Mouse (Mus musculus) left cerebral cortex, postnatal 10 days (tissue): ENCODE results near the gene Dazap2. TPM values are rescaled to one million over a fixed set of nuclear protein-coding genes. Genes with fewer than 3 reads are reported as not detected.
"Not testable (repeated sequence)": the region's sequence is repeated elsewhere in the genome, so short reads cannot be mapped to it uniquely, and the experiment has no call there.

ENCODE experiments used
- DNase-seq, 2 experiments: peaks; one replicate each; pipeline ENCODE4 v3.0.0; 2021 to 2022; ENCODE audit warnings: low spot score in 2 of 2, mixed read lengths in 1 of 2; ENCODE audit errors: extremely low spot score in 1 of 2
- intact Hi-C: fragments of 180-260 bp; cut with DNase I; formaldehyde crosslinking; loops from one replicate; pipeline ENCODE4 v1.15.1; 2025
- total RNA-seq, 2 experiments: library from RNA; stranded (reverse); gene quantifications; 2 replicates each; pipeline ENCODE4 v1.2.3; 2021

The Dazap2 gene
- total RNA-seq, 2 experiments from 2014 or later = 75.3 to 76.8 TPM

- no peak for DNase-seq
- intact Hi-C loops = no loop called here
Observed at GRCm38 (mm10) chr15:100600696-100601272, 14.4 kb upstream of the Dazap2 start.

- no peak for DNase-seq
- intact Hi-C loops = no loop called here
Observed at GRCm38 (mm10) chr15:100601669-100602068, 13.5 kb upstream of the Dazap2 start.

- intact Hi-C loops, DNase-seq: not testable (repeated sequence)
Observed at GRCm38 (mm10) chr15:100606677-100607076, 8.5 kb upstream of the Dazap2 start.

GRCm38 (mm10) chr15:100611951-100612350 lies 3.2 kb upstream of the Dazap2 start:
- intact Hi-C loops = loop anchor here (5.0 kb wide), 1 partner anchor 60 kb away; the partner anchor contains the start of gene Tfcp2

GRCm38 (mm10) chr15:100612432-100612831 lies 2.7 kb upstream of the Dazap2 start:
- no peak for DNase-seq
- intact Hi-C loops = loop anchor here (5.0 kb wide), 1 partner anchor 60 kb away; the partner anchor contains the start of gene Tfcp2

More at GRCm38 (mm10) chr15:100611951-100612350, 3.2 kb upstream of the Dazap2 start:
- DNase-seq = no peak

- intact Hi-C loops = loop anchor here (5.0 kb wide), 1 partner anchor 61 kb away; the partner anchor contains the start of gene Tfcp2
- DNase-seq = peak; percentile 69 to 82
Observed at GRCm38 (mm10) chr15:100613584-100613983, 1.6 kb upstream of the Dazap2 start.

GRCm38 (mm10) chr15:100614218-100614995 lies 742 bp upstream of the Dazap2 start:
- intact Hi-C loops = loop anchor here (5.0 kb wide), 1 partner anchor 62 kb away; the partner anchor contains the start of gene Tfcp2
- no peak for DNase-seq

- intact Hi-C loops = loop anchor here (5.0 kb wide), 1 partner anchor 66 kb away; no protein-coding TSS in a partner anchor
- peak; percentile 86 to 95 for DNase-seq
Observed at GRCm38 (mm10) chr15:100615825-100616220, 674 bp downstream of the Dazap2 start.

GRCm38 (mm10) chr15:100616221-100616620 lies 1.1 kb downstream of the Dazap2 start:
- intact Hi-C loops = loop anchor here (5.0 kb wide), 1 partner anchor 66 kb away; no protein-coding TSS in a partner anchor
- DNase-seq = no peak

GRCm38 (mm10) chr15:100619200-100619599 lies 4.1 kb downstream of the Dazap2 start:
- DNase-seq = no peak
- intact Hi-C loops = loop anchor here (5.0 kb wide), 1 partner anchor 63 kb away; no protein-coding TSS in a partner anchor

- DNase-seq, intact Hi-C loops: not testable (repeated sequence)
Observed at GRCm38 (mm10) chr15:100621671-100622070, 6.5 kb downstream of the Dazap2 start.

GRCm38 (mm10) chr15:100622164-100622563 lies 7.0 kb downstream of the Dazap2 start:
- no peak for DNase-seq
- intact Hi-C loops = no loop called here

- no peak for DNase-seq
- intact Hi-C loops = no loop called here
Observed at GRCm38 (mm10) chr15:100623754-100624153, 8.6 kb downstream of the Dazap2 start.

GRCm38 (mm10) chr15:100624435-100624834 lies 9.3 kb downstream of the Dazap2 start:
- no peak for DNase-seq
- intact Hi-C loops = no loop called here

- no peak for DNase-seq
- intact Hi-C loops = no loop called here
Observed at GRCm38 (mm10) chr15:100627287-100627686, 12.1 kb downstream of the Dazap2 start.

- intact Hi-C loops = no loop called here
- no peak for DNase-seq
Observed at GRCm38 (mm10) chr15:100627774-100628370, 12.7 kb downstream of the Dazap2 start.

GRCm38 (mm10) chr15:100628797-100629196 lies 13.6 kb downstream of the Dazap2 start:
- intact Hi-C loops = no loop called here

GRCm38 (mm10) chr15:100630126-100630525 lies 15.0 kb downstream of the Dazap2 start:
- intact Hi-C loops = no loop called here
- DNase-seq = no peak

More at GRCm38 (mm10) chr15:100628797-100629196, 13.6 kb downstream of the Dazap2 start:
- DNase-seq = no peak

- DNase-seq = no peak
- intact Hi-C loops = no loop called here
Observed at GRCm38 (mm10) chr15:100631454-100632170, 16.5 kb downstream of the Dazap2 start.
